Mouse (Mus musculus): ENCODE results near the gene Pdcl.

GRCm38 (mm10) chr2:37351671-37352070 lies 7.5 kb downstream of the Pdcl start:
- no peak for TF ChIP-seq CTCF (IDR thresholded peaks at IDR 0.05; ENCODE audit: control insufficient read depth, insufficient read depth, insufficient replicate concordance, low read depth, low read length)
- no peak for TF ChIP-seq POLR2A (IDR thresholded peaks at IDR 0.05; ENCODE audit: control insufficient read depth, low read depth, low read length)

All from testis, adult 2 months (tissue).